Mouse (Mus musculus) MEL (cell line): ENCODE data around the gene Hs1bp3. TPM values are rescaled to one million over a fixed set of nuclear protein-coding genes. Genes with fewer than 3 reads are reported as not detected.

ENCODE experiments used
- DNase-seq: peaks from one replicate; pipeline ENCODE4 v3.0.0; 2011; ENCODE audit warnings: low read depth, low spot score
- H3K27ac ChIP-seq: 2 replicates; pipeline ENCODE4 v1.5.1; 2012; ENCODE audit warnings: low read depth, mild to moderate bottlenecking, control low read depth, low read length, moderate library complexity; ENCODE audit not compliant: control insufficient read depth
- H3K27me3 ChIP-seq, 2 experiments: fragments of 150-350 bp in 1 of 2; sonication (generic) in 1 of 2; 2 replicates each; pipeline ENCODE4 v1.6.1; 2012; ENCODE audit warnings: low read length in 2 of 2, mild to moderate bottlenecking in 2 of 2, improper control_type of control experiment in 1 of 2, moderate library complexity in 1 of 2; ENCODE audit not compliant: insufficient read depth in 2 of 2, control insufficient read depth in 1 of 2
- H3K36me3 ChIP-seq, 2 experiments: 2 replicates each; pipeline ENCODE4 v1.6.1; 2012 to 2014; ENCODE audit warnings: low read length in 2 of 2, improper control_type of control experiment in 1 of 2, inconsistent platforms in 1 of 2, mild to moderate bottlenecking in 1 of 2; ENCODE audit not compliant: insufficient read depth in 2 of 2, control insufficient read depth in 1 of 2
- H3K4me1 ChIP-seq, 2 experiments: fragments of 150-350 bp in 1 of 2; sonication (generic) in 1 of 2; 2 replicates each; pipeline ENCODE4 v1.6.1; 2012; ENCODE audit warnings: low read length in 2 of 2, improper control_type of control experiment in 1 of 2, mild to moderate bottlenecking in 1 of 2; ENCODE audit not compliant: insufficient read depth in 2 of 2, control insufficient read depth in 1 of 2
- H3K4me3 ChIP-seq, 2 experiments: fragments of 150-350 bp in 1 of 2; sonication (generic) in 1 of 2; 2 replicates each; pipeline ENCODE4 v1.5.1; 2012; ENCODE audit warnings: low read depth in 2 of 2, low read length in 2 of 2, mild to moderate bottlenecking in 2 of 2, moderate library complexity in 2 of 2, control low read depth in 1 of 2, improper control_type of control experiment in 1 of 2; ENCODE audit not compliant: control insufficient read depth in 1 of 2, insufficient read depth in 1 of 2
- H3K79me2 ChIP-seq: 2 replicates; pipeline ENCODE4 v1.6.1; 2012; ENCODE audit warnings: mild to moderate bottlenecking, low read length, moderate library complexity; ENCODE audit not compliant: control insufficient read depth, poor library complexity, insufficient read depth
- H3K9ac ChIP-seq: 2 replicates; pipeline ENCODE4 v1.6.1; 2012; ENCODE audit warnings: low read depth, mild to moderate bottlenecking, control low read depth, low read length, moderate library complexity; ENCODE audit not compliant: control insufficient read depth, poor library complexity, severe bottlenecking
- H3K9me3 ChIP-seq: fragments of 150-350 bp; sonication (generic); replicated peaks from 2 replicates; pipeline ENCODE4 v1.6.1; 2012; ENCODE audit warnings: mild to moderate bottlenecking, low read length, improper control_type of control experiment, moderate library complexity; ENCODE audit not compliant: insufficient read depth
- CHD1 ChIP-seq: IDR thresholded peaks from 2 replicates; pipeline ENCODE4 v1.6.1; 2012; ENCODE audit warnings: low read depth, mild to moderate bottlenecking, inconsistent platforms, low read length, improper control_type of control experiment
- KAT2A ChIP-seq: conservative IDR thresholded peaks from 2 replicates; pipeline ENCODE4 v1.6.1; 2012; ENCODE audit warnings: low read depth, low read length, improper control_type of control experiment, inconsistent platforms
- MAZ ChIP-seq: IDR thresholded peaks from 2 replicates; pipeline ENCODE4 v1.6.1; 2012; ENCODE audit warnings: low read depth, mild to moderate bottlenecking, inconsistent platforms, low read length, improper control_type of control experiment
- MEF2A ChIP-seq: IDR thresholded peaks from 2 replicates; pipeline ENCODE4 v1.6.1; 2014; ENCODE audit warnings: low read depth, mild to moderate bottlenecking, inconsistent platforms, low read length, improper control_type of control experiment; ENCODE audit not compliant: poor library complexity, insufficient replicate concordance, severe bottlenecking; ENCODE audit errors: extremely low read depth
- MXI1 ChIP-seq: IDR thresholded peaks from 2 replicates; pipeline ENCODE4 v1.6.1; 2011; ENCODE audit warnings: mild to moderate bottlenecking, low read depth, low read length, improper control_type of control experiment
- MYC ChIP-seq: IDR thresholded peaks from 2 replicates; pipeline ENCODE4 v1.6.1; 2011; ENCODE audit warnings: low read depth, mild to moderate bottlenecking, low read length, improper control_type of control experiment, moderate library complexity
- NRF1 ChIP-seq: IDR thresholded peaks from 2 replicates; pipeline ENCODE4 v1.6.1; 2014; ENCODE audit warnings: low read depth, mild to moderate bottlenecking, inconsistent platforms, low read length, improper control_type of control experiment, moderate library complexity; ENCODE audit not compliant: poor library complexity, insufficient read depth, severe bottlenecking
- POLR2A ChIP-seq, 2 experiments: IDR thresholded peaks; 2 replicates each; pipeline ENCODE4 v1.6.1; 2011 to 2012; ENCODE audit warnings: low read length in 2 of 2, mild to moderate bottlenecking in 2 of 2, control low read depth in 1 of 2, improper control_type of control experiment in 1 of 2, low read depth in 1 of 2, moderate library complexity in 1 of 2; ENCODE audit not compliant: control insufficient read depth in 1 of 2, insufficient read depth in 1 of 2, poor library complexity in 1 of 2
- POLR2AphosphoS2 ChIP-seq: IDR thresholded peaks from 2 replicates; pipeline ENCODE4 v1.6.1; 2011; ENCODE audit warnings: low read length, improper control_type of control experiment
- RCOR1 ChIP-seq: IDR thresholded peaks from 2 replicates; pipeline ENCODE4 v1.6.1; 2012; ENCODE audit warnings: low read depth, mild to moderate bottlenecking, inconsistent platforms, low read length, improper control_type of control experiment
- TAL1 ChIP-seq: IDR thresholded peaks from 2 replicates; pipeline ENCODE4 v1.6.1; 2012; ENCODE audit warnings: mild to moderate bottlenecking, inconsistent platforms, low read length, moderate library complexity, mixed read lengths
- UBTF ChIP-seq: IDR thresholded peaks from 2 replicates; pipeline ENCODE4 v1.6.1; 2012; ENCODE audit warnings: low read depth, mild to moderate bottlenecking, inconsistent platforms, low read length, improper control_type of control experiment, moderate library complexity, borderline replicate concordance; ENCODE audit not compliant: insufficient read depth
- USF1 ChIP-seq: IDR thresholded peaks from 2 replicates; pipeline ENCODE4 v1.6.1; 2014; ENCODE audit warnings: low read depth, mild to moderate bottlenecking, inconsistent platforms, low read length, improper control_type of control experiment, moderate library complexity
- USF2 ChIP-seq, 2 experiments: IDR thresholded peaks; 2 replicates each; pipeline ENCODE4 v1.6.1; 2011 to 2012; ENCODE audit warnings: improper control_type of control experiment in 2 of 2, low read length in 2 of 2, borderline replicate concordance in 1 of 2, inconsistent platforms in 1 of 2, low read depth in 1 of 2, mild to moderate bottlenecking in 1 of 2; ENCODE audit not compliant: insufficient read depth in 1 of 2
- ZC3H11A ChIP-seq: IDR thresholded peaks from 2 replicates; pipeline ENCODE4 v1.6.1; 2012; ENCODE audit warnings: low read depth, mild to moderate bottlenecking, inconsistent platforms, low read length, improper control_type of control experiment
- ZNF384 ChIP-seq: IDR thresholded peaks from 2 replicates; pipeline ENCODE4 v1.6.1; 2012; ENCODE audit warnings: low read depth, mild to moderate bottlenecking, inconsistent platforms, low read length, improper control_type of control experiment
- polyA plus RNA-seq, 2 experiments: library from polyadenylated mRNA; stranded (reverse) in 1 of 2; unstranded in 1 of 2; fragments of >175 nt in 1 of 2; fragments of >200 nt in 1 of 2; gene quantifications; 2 replicates each; pipeline versions ENCODE4 v1.2.1 to v1.2.4; 2012; ENCODE audit warnings: low replicate concordance in 2 of 2, low read depth in 1 of 2; ENCODE audit not compliant: insufficient read length in 2 of 2, insufficient read depth in 1 of 2, missing spikeins in 1 of 2
- total RNA-seq: library from RNA; depleted of rRNA; stranded (reverse); fragments of 300-350 nt; gene quantifications from 2 replicates; pipeline ENCODE4 v1.2.3, GENCODE M21; 2012

Gene Hs1bp3
- total and polyA plus RNA-seq, 3 experiments, result 4.7 to 17.4 TPM; not detected in 1

DNA sequence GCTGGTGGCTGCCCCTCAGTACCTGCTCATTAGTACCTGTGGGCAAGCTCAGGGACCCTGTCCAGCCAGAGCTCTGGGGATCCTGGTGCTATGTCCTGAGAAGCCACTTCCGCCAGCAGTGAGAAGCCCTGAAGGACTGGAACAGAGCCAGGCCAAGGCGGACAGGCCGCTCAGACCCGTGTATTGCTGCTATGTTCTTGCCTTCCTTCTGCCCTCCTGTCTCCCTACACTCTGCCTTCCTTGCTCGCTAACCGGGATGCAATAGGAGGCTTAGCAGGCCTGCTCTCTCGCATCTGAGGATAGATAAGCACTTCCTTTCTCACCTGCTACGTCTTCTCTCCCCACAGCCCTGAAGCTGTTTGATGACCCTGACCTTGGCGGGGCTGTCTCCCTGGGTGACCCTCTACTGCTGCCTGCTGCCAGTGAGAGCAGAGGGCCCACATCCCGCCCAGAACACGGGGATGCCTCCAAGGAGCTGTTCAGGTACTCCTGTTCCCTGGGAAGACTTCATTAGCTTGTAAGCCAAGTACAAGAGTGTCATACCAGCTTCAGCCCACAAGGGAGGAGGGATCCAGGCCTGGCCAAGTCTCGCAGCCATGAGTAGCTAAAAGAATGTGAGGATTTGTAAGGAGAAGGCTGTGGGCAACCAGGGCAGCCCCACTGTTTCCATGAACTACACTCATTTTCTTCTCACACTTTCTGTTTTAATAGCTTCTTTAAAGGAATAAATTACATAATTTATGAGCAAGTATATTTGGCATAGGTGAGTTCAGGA, 24.2 kb downstream of the Hs1bp3 start:
- no peak for DNase-seq
- Histone ChIP-seq H3K79me2 (no peaks in the 10 kb centered on the region), H3K4me1 (no peaks in the 10 kb centered on the region), H3K36me3 (no peaks in the 10 kb centered on the region), H3K9ac (no peak overlapping the region), H3K27me3 (no peaks in the 10 kb centered on the region)
- TF ChIP-seq MXI1 (no peak), ZNF384 (no peak), POLR2A (IDR thresholded peaks at IDR 0.05; ENCODE audit: control insufficient read depth in 1 of 2, insufficient read depth in 1 of 2, low read depth in 1 of 2, low read length in 2 of 2, poor library complexity in 1 of 2) (no peak), RCOR1 (no peak)
- TF ChIP-seq, all 39 proteins: peak for 0
- no peak overlapping the region for H3K27ac ChIP-seq
- no peak overlapping the region for H3K4me3 ChIP-seq
- no peaks in the 10 kb centered on the region for H3K9me3 ChIP-seq

DNA sequence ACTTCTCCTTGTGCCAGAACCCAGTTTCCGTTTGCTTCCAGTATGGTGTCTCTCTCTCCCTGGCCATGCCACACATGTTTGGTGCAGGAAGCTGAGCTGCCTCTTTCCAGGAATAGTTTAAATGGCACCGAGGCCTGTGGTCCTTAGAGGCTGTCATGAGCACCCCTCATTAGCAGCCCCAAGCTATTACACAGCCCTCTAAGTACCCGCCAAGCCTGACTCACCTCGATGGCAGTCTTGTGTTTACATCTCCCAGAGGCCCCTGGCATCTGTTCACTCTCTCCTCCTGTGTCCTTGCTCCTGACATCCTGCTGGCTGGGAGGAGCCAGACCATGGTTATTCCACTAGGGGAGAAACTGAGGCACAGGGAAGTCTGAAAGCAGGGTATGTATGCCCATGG, 25.3 kb downstream of the Hs1bp3 start:
- no peaks in the 10 kb centered on the region for H3K27me3 ChIP-seq
- TF ChIP-seq MAZ (no peak), ZC3H11A (no peak), MEF2A (no peak), POLR2AphosphoS2 (no peak), UBTF (no peak), NRF1 (no peak), USF2 (IDR thresholded peaks at IDR 0.05; ENCODE audit: borderline replicate concordance in 1 of 2, insufficient read depth in 1 of 2, low read depth in 1 of 2, low read length in 2 of 2) (no peak)
- no peak overlapping the region for H3K9ac ChIP-seq
- no peak overlapping the region for H3K4me3 ChIP-seq
- no peak for DNase-seq
- H3K27ac ChIP-seq, result no peak overlapping the region
- H3K4me1 ChIP-seq, result no peaks in the 10 kb centered on the region
- H3K79me2 ChIP-seq, result no peaks in the 10 kb centered on the region
- H3K36me3 ChIP-seq, result no peaks in the 10 kb centered on the region
- H3K9me3 ChIP-seq, result no peaks in the 10 kb centered on the region

DNA sequence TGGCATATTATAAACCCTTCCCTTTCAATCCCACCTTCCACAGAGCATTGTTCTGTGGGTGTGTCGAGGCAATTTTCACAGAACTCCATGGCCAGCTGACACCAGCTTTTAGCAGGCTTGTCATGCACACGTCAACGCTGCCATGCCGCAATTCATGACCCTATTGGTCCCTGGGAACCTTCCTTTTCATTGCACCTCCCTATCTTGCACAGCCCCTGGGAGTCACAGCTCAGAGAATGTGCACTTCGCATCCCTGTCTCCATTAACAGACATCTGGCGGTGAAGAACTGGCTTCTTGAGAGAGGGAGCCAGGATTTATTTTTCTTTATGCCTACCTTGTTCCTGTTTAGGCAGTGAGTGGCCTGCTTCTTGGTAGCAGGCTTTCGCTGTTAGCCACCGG, 25.7 kb downstream of the Hs1bp3 start:
- no peak overlapping the region for H3K4me3 ChIP-seq
- no peaks in the 10 kb centered on the region for H3K36me3 ChIP-seq
- DNase-seq, result no peak
- H3K9ac ChIP-seq, result no peak overlapping the region
- no peaks in the 10 kb centered on the region for H3K9me3 ChIP-seq
- H3K79me2 ChIP-seq, result no peaks in the 10 kb centered on the region
- no peaks in the 10 kb centered on the region for H3K27me3 ChIP-seq
- no peaks in the 10 kb centered on the region for H3K4me1 ChIP-seq
- TF ChIP-seq NRF1 (no peak), MXI1 (no peak), KAT2A (no peak), TAL1 (no peak), MAZ (no peak), MEF2A (no peak), MYC (no peak), RCOR1 (no peak), USF1 (no peak), CHD1 (no peak)
- H3K27ac ChIP-seq, result no peak overlapping the region
